Mouse (Mus musculus) bone marrow macrophage, adult 2 months (primary cell): ENCODE results near the gene Zdhhc7.

Experiments
- CTCF ChIP-seq: IDR thresholded peaks from 2 replicates; pipeline ENCODE4 v1.5.1; 2012; ENCODE audit warnings: low read depth, mild to moderate bottlenecking, low read length, moderate library complexity
- POLR2A ChIP-seq: IDR thresholded peaks from 2 replicates; pipeline ENCODE4 v1.6.1; 2012; ENCODE audit warnings: mild to moderate bottlenecking, low read depth, low read length, borderline replicate concordance

DNA sequence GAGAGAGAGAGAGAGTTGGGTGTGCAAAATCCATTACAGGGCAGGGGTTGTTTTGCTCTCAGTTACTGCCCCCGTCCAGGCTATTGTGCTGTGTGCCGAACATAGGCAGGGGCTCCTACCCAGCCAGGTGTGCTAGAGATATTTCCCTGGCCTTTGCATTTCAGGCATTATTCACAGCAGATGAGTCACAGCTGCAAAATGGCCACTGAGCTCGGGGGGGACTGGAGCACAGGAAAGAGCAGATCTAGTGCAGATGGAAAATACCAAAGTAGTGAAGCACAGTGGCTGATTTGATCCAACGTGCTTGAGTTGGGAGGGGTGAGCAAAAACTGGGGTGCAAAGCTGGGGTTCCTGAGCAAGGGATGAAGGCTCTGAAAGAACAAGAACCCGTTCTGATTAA is 19.7 kb upstream of the Zdhhc7 start:
- no peak for TF ChIP-seq CTCF
- no peak for TF ChIP-seq POLR2A
